Mouse (Mus musculus): ENCODE measurements around the gene Rnf10. TPM values are rescaled to one million over a fixed set of nuclear protein-coding genes. Genes with fewer than 3 reads are reported as not detected.

The Rnf10 gene
- polyA plus RNA-seq, 1 experiment from 2014 or later = 208 TPM

GRCm38 (mm10) chr5:115273549-115274135 lies 944 bp upstream of the Rnf10 start:
- H3K9me3 ChIP-seq = no peaks in the 10 kb centered on the region
- peak overlapping the region; percentile 52 for H3K4me2 ChIP-seq (replicated peaks)
- no peak overlapping the region for H3K9ac ChIP-seq (replicated peaks)
- H3K27me3 ChIP-seq = no peaks in the 10 kb centered on the region
- peak overlapping the region; percentile 99 for H3K4me3 ChIP-seq
- no peak for ATAC-seq (ENCODE audit: low FRiP score, low read depth)
- peaks cover 10% of the 10 kb centered on the region; the same call in 1 of the 2 replicates for H3K36me3 ChIP-seq
- H3K27ac ChIP-seq (replicated peaks) = peak overlapping the region; percentile 88; the same call in 1 of the 2 replicates
- H3K4me1 ChIP-seq = peaks cover 40% of the 10 kb centered on the region
- 73% methylated on average over 6 of the region's 6 CpGs for WGBS

- Histone ChIP-seq H3K4me1 (peaks cover 40% of the 10 kb centered on the region), H3K4me3 (peak overlapping the region; percentile 99), H3K36me3 (peaks cover 15% of the 10 kb centered on the region; the same call in 1 of the 2 replicates), H3K9me3 (no peaks in the 10 kb centered on the region), H3K4me2 (replicated peaks) (peak overlapping the region; percentile 81), H3K9ac (replicated peaks) (peak overlapping the region; percentile 96), H3K27ac (replicated peaks) (peak overlapping the region; percentile 88), H3K27me3 (no peaks in the 10 kb centered on the region)
- peak; percentile 61; the same call in 1 of the 2 replicates for ATAC-seq (ENCODE audit: low FRiP score, low read depth)
- WGBS = under 1% methylated on average over 68 of the region's 77 CpGs
Observed at GRCm38 (mm10) chr5:115271931-115272811, 527 bp downstream of the Rnf10 start.

DNA sequence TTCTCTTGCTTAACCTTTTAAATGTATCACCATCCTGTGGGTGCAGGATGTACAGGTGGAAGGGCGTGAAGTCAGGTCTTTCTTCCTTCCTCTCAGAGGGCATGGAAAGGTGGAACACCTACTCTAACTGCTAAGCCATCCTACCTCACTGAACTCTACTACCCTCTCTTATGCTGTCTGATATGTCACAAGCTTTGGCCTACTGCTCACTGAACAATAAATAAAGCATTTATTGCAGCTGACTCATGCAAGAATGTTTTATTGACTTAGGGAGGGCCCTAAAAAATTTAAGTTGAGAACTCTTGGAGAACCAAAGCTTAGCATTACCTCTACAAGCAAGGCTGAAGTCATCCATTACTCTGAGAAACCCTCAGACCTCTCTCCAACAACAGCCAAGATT lies 2.7 kb downstream of the Rnf10 start:
- ATAC-seq (ENCODE audit: low FRiP score, low read depth) = no peak
- Histone ChIP-seq H3K36me3 (peaks cover 24% of the 10 kb centered on the region), H3K27me3 (no peaks in the 10 kb centered on the region), H3K9ac (replicated peaks) (no peak overlapping the region), H3K4me3 (peak overlapping the region; percentile 14; the same call in 1 of the 2 replicates), H3K9me3 (no peaks in the 10 kb centered on the region), H3K27ac (replicated peaks) (no peak overlapping the region), H3K4me2 (replicated peaks) (peak overlapping the region; percentile 81), H3K4me1 (peaks cover 40% of the 10 kb centered on the region)
- 85% methylated on average over 1 of the region's 1 CpGs for WGBS

DNA sequence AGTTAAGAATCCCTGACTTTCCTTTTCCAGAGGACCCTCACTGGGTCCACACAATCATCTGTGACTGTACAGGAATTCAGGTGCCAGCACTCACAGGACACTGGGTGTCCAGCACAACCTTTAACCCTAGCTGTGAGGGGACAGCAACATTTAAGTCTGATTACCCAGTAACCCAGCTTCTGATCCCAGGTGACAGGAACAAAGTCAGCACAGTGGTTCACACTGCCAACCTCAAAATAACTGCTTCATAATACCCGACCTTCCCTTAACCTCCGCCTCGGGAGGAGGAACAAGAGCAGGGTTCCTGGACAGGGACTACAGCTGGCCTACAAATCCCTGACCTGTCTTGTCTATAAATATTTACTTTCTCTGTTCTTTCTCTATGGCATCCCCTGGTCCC lies 4.4 kb downstream of the Rnf10 start:
- H3K36me3 ChIP-seq = peaks cover 24% of the 10 kb centered on the region
- peaks cover 34% of the 10 kb centered on the region for H3K4me1 ChIP-seq
- no peak overlapping the region for H3K4me3 ChIP-seq
- 70% methylated on average over 3 of the region's 3 CpGs for WGBS
- H3K9me3 ChIP-seq = no peaks in the 10 kb centered on the region
- no peak overlapping the region for H3K27ac ChIP-seq (replicated peaks)
- no peaks in the 10 kb centered on the region for H3K27me3 ChIP-seq
- no peak overlapping the region for H3K4me2 ChIP-seq (replicated peaks)
- H3K9ac ChIP-seq (replicated peaks) = no peak overlapping the region
- no peak for ATAC-seq (ENCODE audit: low FRiP score, low read depth)

DNA sequence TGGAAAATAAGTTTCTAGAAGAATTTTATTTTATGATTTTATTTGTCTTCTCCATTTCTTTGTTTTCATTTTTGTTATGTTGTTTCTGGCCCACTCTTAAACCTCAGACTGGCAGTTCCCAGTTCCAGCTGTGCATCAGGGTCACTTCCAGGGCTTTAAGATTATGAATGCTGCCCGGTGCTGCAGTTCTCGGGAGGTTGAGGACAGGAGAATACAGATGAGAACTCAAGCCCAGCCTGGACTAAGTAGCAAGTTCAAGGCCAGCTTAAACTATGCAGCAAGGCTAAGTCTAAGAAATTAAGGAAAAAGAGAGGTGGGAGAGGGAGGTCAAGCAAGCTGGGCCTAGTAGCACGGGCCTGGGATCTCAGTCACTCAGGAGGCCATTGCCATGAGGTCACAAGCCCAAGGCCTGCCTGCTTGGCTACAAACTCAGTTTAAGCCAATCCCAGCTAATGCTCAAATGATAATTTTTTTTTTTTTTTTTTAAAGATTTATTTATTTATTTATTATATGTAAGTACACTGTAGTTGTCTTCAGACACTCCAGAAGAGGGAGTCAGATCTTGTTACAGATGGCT lies 5.1 kb downstream of the Rnf10 start:
- Histone ChIP-seq H3K9ac (replicated peaks) (no peak overlapping the region), H3K27me3 (no peaks in the 10 kb centered on the region), H3K9me3 (no peaks in the 10 kb centered on the region), H3K4me3 (no peak overlapping the region), H3K27ac (replicated peaks) (no peak overlapping the region), H3K4me2 (replicated peaks) (no peak overlapping the region), H3K36me3 (peaks cover 31% of the 10 kb centered on the region), H3K4me1 (peaks cover 35% of the 10 kb centered on the region)
- 67% methylated on average over 3 of the region's 3 CpGs for WGBS
- no peak for ATAC-seq (ENCODE audit: low FRiP score, low read depth)

GRCm38 (mm10) chr5:115266787-115267468 lies 5.8 kb downstream of the Rnf10 start:
- ATAC-seq (ENCODE audit: low FRiP score, low read depth) = no peak
- H3K4me2 ChIP-seq (replicated peaks) = no peak overlapping the region
- no peak overlapping the region for H3K9ac ChIP-seq (replicated peaks)
- WGBS = 90% methylated on average over 8 of the region's 8 CpGs
- H3K9me3 ChIP-seq = no peaks in the 10 kb centered on the region
- H3K4me3 ChIP-seq = no peak overlapping the region
- no peak overlapping the region for H3K27ac ChIP-seq (replicated peaks)
- H3K4me1 ChIP-seq = peaks cover 37% of the 10 kb centered on the region
- H3K27me3 ChIP-seq = no peaks in the 10 kb centered on the region
- H3K36me3 ChIP-seq = peaks cover 32% of the 10 kb centered on the region

DNA sequence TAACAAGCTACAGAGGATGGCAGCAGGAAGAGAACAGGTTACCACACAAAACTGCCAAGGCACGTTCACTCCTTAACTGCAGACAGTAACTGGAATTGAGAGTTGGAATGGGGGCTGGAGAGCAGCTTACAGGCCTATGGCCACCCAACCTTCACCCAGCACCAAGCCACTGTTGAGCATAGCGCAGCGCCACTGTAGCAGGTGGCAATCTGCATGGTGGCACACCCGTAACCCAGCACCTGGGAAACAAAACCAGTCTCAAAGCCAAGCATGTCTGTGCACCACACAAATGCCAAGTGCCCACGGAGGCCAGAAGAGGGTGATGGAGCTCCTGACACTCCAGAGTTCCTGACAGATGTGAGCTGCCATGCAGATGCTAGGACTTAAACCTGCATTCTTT lies 6.4 kb downstream of the Rnf10 start:
- ATAC-seq (ENCODE audit: low FRiP score, low read depth) = no peak
- no peak overlapping the region for H3K27ac ChIP-seq (replicated peaks)
- H3K4me3 ChIP-seq = no peak overlapping the region
- no peaks in the 10 kb centered on the region for H3K9me3 ChIP-seq
- peaks cover 33% of the 10 kb centered on the region for H3K4me1 ChIP-seq
- WGBS = 98% methylated on average over 5 of the region's 5 CpGs
- H3K9ac ChIP-seq (replicated peaks) = no peak overlapping the region
- H3K4me2 ChIP-seq (replicated peaks) = no peak overlapping the region
- H3K27me3 ChIP-seq = no peaks in the 10 kb centered on the region
- peaks cover 32% of the 10 kb centered on the region for H3K36me3 ChIP-seq

GRCm38 (mm10) chr5:115262502-115263291 lies 10.0 kb downstream of the Rnf10 start:
- no peak for ATAC-seq (ENCODE audit: low FRiP score, low read depth)
- H3K4me3 ChIP-seq = no peak overlapping the region
- H3K9ac ChIP-seq (replicated peaks) = no peak overlapping the region
- peaks cover 7% of the 10 kb centered on the region; the same call in 1 of the 2 replicates for H3K4me1 ChIP-seq
- no peaks in the 10 kb centered on the region for H3K9me3 ChIP-seq
- 81% methylated on average over 14 of the region's 14 CpGs for WGBS
- H3K27ac ChIP-seq (replicated peaks) = no peak overlapping the region
- H3K36me3 ChIP-seq = peaks cover 50% of the 10 kb centered on the region
- no peaks in the 10 kb centered on the region for H3K27me3 ChIP-seq
- H3K4me2 ChIP-seq (replicated peaks) = no peak overlapping the region

DNA sequence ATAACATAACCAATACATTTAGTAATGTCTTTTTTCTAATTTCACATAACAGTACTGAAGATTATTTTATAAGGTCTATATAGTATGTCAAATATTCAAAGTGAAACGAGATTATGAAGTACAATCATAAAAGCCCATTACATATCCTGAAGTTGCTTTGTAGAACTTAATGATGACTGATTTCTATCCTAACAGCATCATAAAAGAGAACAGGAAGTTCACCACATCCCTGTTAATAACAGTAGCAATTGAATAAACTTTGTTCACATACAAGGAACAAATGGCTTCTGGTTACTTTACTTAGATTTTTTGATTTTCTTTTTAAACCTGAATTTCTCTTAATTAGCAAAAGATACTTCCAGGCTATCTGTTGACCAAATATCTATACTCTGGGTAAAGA lies 10.8 kb downstream of the Rnf10 start:
- WGBS = 94% methylated on average over 1 of the region's 1 CpGs
- no peak for ATAC-seq (ENCODE audit: low FRiP score, low read depth)
- H3K27ac ChIP-seq (replicated peaks) = no peak overlapping the region
- H3K9me3 ChIP-seq = no peaks in the 10 kb centered on the region
- no peaks in the 10 kb centered on the region for H3K27me3 ChIP-seq
- no peak overlapping the region for H3K4me2 ChIP-seq (replicated peaks)
- peaks cover 7% of the 10 kb centered on the region; the same call in 1 of the 2 replicates for H3K4me1 ChIP-seq
- no peak overlapping the region for H3K4me3 ChIP-seq
- H3K9ac ChIP-seq (replicated peaks) = no peak overlapping the region
- H3K36me3 ChIP-seq = peaks cover 58% of the 10 kb centered on the region

DNA sequence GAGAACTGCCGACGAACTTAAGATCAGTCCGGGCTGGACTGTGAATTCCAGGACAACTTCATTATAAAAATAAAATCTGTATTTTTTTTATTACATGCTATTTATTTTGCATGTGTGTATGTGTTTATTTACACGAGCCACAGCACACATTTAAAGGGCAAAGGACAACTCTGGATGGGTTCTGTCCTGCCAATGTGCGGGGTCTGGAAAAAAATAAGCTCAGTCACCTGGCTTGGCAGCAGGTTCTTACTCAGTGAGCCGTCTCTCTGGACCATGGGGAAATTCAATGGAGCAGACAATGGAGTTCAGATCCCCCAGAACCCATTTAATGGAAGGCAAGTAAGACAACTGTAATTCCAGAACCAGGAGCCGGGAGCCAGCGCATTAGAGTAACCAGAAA lies 11.6 kb downstream of the Rnf10 start:
- H3K27me3 ChIP-seq = no peaks in the 10 kb centered on the region
- H3K4me2 ChIP-seq (replicated peaks) = no peak overlapping the region
- H3K4me3 ChIP-seq = no peak overlapping the region
- 93% methylated on average over 8 of the region's 8 CpGs for WGBS
- peaks cover 7% of the 10 kb centered on the region; the same call in 1 of the 2 replicates for H3K4me1 ChIP-seq
- no peak overlapping the region for H3K27ac ChIP-seq (replicated peaks)
- H3K9ac ChIP-seq (replicated peaks) = no peak overlapping the region
- no peak for ATAC-seq (ENCODE audit: low FRiP score, low read depth)
- H3K9me3 ChIP-seq = no peaks in the 10 kb centered on the region
- H3K36me3 ChIP-seq = peaks cover 60% of the 10 kb centered on the region

DNA sequence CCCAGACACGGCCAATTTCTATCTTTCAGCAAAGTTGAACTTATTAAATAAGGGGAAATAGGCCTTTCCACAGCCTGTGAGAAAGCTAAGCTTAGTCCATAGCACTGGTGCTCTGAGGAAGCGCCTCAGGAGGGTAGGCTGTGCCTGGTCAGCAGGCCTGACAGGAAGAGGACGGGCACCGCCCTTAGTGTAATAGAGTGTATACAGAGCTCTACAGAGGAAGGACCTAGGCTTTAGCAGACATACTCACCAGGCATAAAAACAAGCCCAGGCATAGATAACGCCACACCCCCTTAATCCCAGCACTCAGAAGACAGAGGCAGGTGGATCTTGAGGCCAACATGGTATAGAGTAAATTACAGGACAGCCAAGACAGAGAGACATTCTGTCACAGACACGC lies 12.3 kb downstream of the Rnf10 start:
- H3K27ac ChIP-seq (replicated peaks) = no peak overlapping the region
- no peaks in the 10 kb centered on the region for H3K9me3 ChIP-seq
- peaks cover 7% of the 10 kb centered on the region; the same call in 1 of the 2 replicates for H3K4me1 ChIP-seq
- no peak overlapping the region for H3K4me3 ChIP-seq
- WGBS = 94% methylated on average over 6 of the region's 6 CpGs
- ATAC-seq (ENCODE audit: low FRiP score, low read depth) = no peak
- no peak overlapping the region for H3K9ac ChIP-seq (replicated peaks)
- H3K36me3 ChIP-seq = peaks cover 64% of the 10 kb centered on the region
- no peak overlapping the region for H3K4me2 ChIP-seq (replicated peaks)
- no peaks in the 10 kb centered on the region for H3K27me3 ChIP-seq

Data from midbrain, embryonic 12.5 days (tissue).